Mouse (Mus musculus): ENCODE measurements at regions not wholly inside any gene's neighbourhood (a gene's known extent, or its start where the extent isn't known, plus 50 kb on each side); places are given as distances from the start of the nearest gene placed in this dataset.

- TF ChIP-seq GATA1 (IDR thresholded peaks at IDR 0.05; ENCODE audit: borderline replicate concordance, low read length) (no peak), FLI1 (IDR thresholded peaks at IDR 0.05; ENCODE audit: low read length) (no peak)
These were observed 136.7 kb upstream of the Wdfy3 start for GRCm38 (mm10) chr5:102206456-102206855.
